Mouse (Mus musculus): Measurements from ENCODE around the gene Ccnl1. TPM values are rescaled to one million over a fixed set of nuclear protein-coding genes. Genes with fewer than 3 reads are reported as not detected.

Ccnl1 gene
- polyA plus RNA-seq, 1 experiment from 2014 or later = 105 TPM

GRCm38 (mm10) chr3:65905281-65906169 lies 52.5 kb downstream of the Ccnl1 start:
- Histone ChIP-seq H3K4me3 (ENCODE audit: low read depth, low read length) (no peak overlapping the region), H3K4me2 (ENCODE audit: low read depth, low read length) (no peak overlapping the region), H3K9ac (ENCODE audit: low read depth, low read length) (no peak overlapping the region), H3K36me3 (ENCODE audit: control insufficient read depth, insufficient read depth, low read length) (no peaks in the 10 kb centered on the region), H3K4me1 (ENCODE audit: control insufficient read depth, insufficient read depth, low read length) (peaks cover 15% of the 10 kb centered on the region; the same call in 1 of the 2 replicates), H3K27me3 (replicated peaks; ENCODE audit: control insufficient read depth, insufficient read depth, low read length) (no peaks in the 10 kb centered on the region), H3K27ac (replicated peaks; ENCODE audit: low read depth, low read length) (peak overlapping the region; percentile 30; the same call in 1 of the 2 replicates), H3K9me3 (ENCODE audit: control insufficient read depth, low read length) (no peaks in the 10 kb centered on the region)
- ATAC-seq (ENCODE audit: low read depth) = peak; percentile 30; the same call in 1 of the 2 replicates
- peak; percentile 27 for DNase-seq (ENCODE audit: low spot score)
- WGBS = 23% methylated on average over 7 of the region's 7 CpGs

DNA sequence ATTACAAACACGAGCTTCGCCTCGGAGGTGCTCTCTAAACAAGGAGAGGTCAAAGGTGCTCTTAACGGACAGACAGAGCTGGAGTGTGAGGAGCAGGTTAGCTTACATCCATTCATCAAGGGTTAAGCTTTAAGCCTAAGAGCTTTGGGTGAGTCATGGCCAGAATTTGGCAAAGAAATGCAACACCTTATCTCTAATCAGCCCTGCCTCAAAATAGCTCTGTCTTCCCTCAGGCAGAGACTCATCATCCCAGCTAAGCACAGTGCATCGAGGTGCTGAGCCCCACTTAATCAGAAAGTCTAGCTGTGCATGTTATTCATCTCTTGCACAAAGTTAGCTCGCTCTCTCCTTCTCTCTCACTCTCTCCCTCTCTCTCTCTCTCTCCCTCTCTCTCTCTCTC lies 53.3 kb downstream of the Ccnl1 start:
- H3K4me1 ChIP-seq (ENCODE audit: control insufficient read depth, insufficient read depth, low read length) = peaks cover 15% of the 10 kb centered on the region; the same call in 1 of the 2 replicates
- DNase-seq (ENCODE audit: low spot score) (peak; percentile 66), ATAC-seq (ENCODE audit: low read depth) (peak; percentile 50; the same call in 1 of the 2 replicates)
- H3K4me3 ChIP-seq (ENCODE audit: low read depth, low read length) = no peak overlapping the region
- H3K27ac ChIP-seq (replicated peaks; ENCODE audit: low read depth, low read length) = peak overlapping the region; percentile 42; the same call in 1 of the 2 replicates
- H3K36me3 ChIP-seq (ENCODE audit: control insufficient read depth, insufficient read depth, low read length) = no peaks in the 10 kb centered on the region
- H3K27me3 ChIP-seq (replicated peaks; ENCODE audit: control insufficient read depth, insufficient read depth, low read length) = no peaks in the 10 kb centered on the region
- H3K4me2 ChIP-seq (ENCODE audit: low read depth, low read length) = no peak overlapping the region
- WGBS = 9% methylated on average over 6 of the region's 6 CpGs
- H3K9me3 ChIP-seq (ENCODE audit: control insufficient read depth, low read length) = no peaks in the 10 kb centered on the region
- H3K9ac ChIP-seq (ENCODE audit: low read depth, low read length) = no peak overlapping the region

- ATAC-seq (ENCODE audit: low read depth) = peak; percentile 60
- peak; percentile 72 for DNase-seq (ENCODE audit: low spot score)
- Histone ChIP-seq H3K4me1 (ENCODE audit: control insufficient read depth, insufficient read depth, low read length) (peaks cover 15% of the 10 kb centered on the region; the same call in 1 of the 2 replicates), H3K36me3 (ENCODE audit: control insufficient read depth, insufficient read depth, low read length) (no peaks in the 10 kb centered on the region), H3K27me3 (replicated peaks; ENCODE audit: control insufficient read depth, insufficient read depth, low read length) (no peaks in the 10 kb centered on the region), H3K4me2 (ENCODE audit: low read depth, low read length) (no peak overlapping the region), H3K27ac (replicated peaks; ENCODE audit: low read depth, low read length) (peak overlapping the region; percentile 42; the same call in 1 of the 2 replicates), H3K9ac (ENCODE audit: low read depth, low read length) (no peak overlapping the region), H3K9me3 (ENCODE audit: control insufficient read depth, low read length) (no peaks in the 10 kb centered on the region), H3K4me3 (ENCODE audit: low read depth, low read length) (no peak overlapping the region)
- WGBS = 3% methylated on average over 4 of the region's 4 CpGs
Observed at GRCm38 (mm10) chr3:65904106-65904505, 53.9 kb downstream of the Ccnl1 start.

- DNase-seq (ENCODE audit: low spot score) (no peak), ATAC-seq (ENCODE audit: low read depth) (no peak; the same call in 1 of the 2 replicates)
- Histone ChIP-seq H3K4me1 (ENCODE audit: control insufficient read depth, insufficient read depth, low read length) (no peaks in the 10 kb centered on the region), H3K27ac (replicated peaks; ENCODE audit: low read depth, low read length) (no peak overlapping the region), H3K4me3 (ENCODE audit: low read depth, low read length) (no peak overlapping the region), H3K9ac (ENCODE audit: low read depth, low read length) (no peak overlapping the region), H3K36me3 (ENCODE audit: control insufficient read depth, insufficient read depth, low read length) (no peaks in the 10 kb centered on the region), H3K4me2 (ENCODE audit: low read depth, low read length) (no peak overlapping the region), H3K27me3 (replicated peaks; ENCODE audit: control insufficient read depth, insufficient read depth, low read length) (no peaks in the 10 kb centered on the region), H3K9me3 (ENCODE audit: control insufficient read depth, low read length) (no peaks in the 10 kb centered on the region)
- 56% methylated on average over 8 of the region's 8 CpGs for WGBS
Observed at GRCm38 (mm10) chr3:65898598-65899278, 59.3 kb downstream of the Ccnl1 start.

- no peaks in the 10 kb centered on the region for H3K9me3 ChIP-seq (ENCODE audit: control insufficient read depth, low read length)
- no peak overlapping the region for H3K4me3 ChIP-seq (ENCODE audit: low read depth, low read length)
- H3K4me2 ChIP-seq (ENCODE audit: low read depth, low read length) = no peak overlapping the region
- H3K4me1 ChIP-seq (ENCODE audit: control insufficient read depth, insufficient read depth, low read length) = no peaks in the 10 kb centered on the region
- 50% methylated on average over 3 of the region's 3 CpGs for WGBS
- DNase-seq (ENCODE audit: low spot score) (no peak), ATAC-seq (ENCODE audit: low read depth) (no peak)
- no peak overlapping the region for H3K9ac ChIP-seq (ENCODE audit: low read depth, low read length)
- no peaks in the 10 kb centered on the region for H3K27me3 ChIP-seq (replicated peaks; ENCODE audit: control insufficient read depth, insufficient read depth, low read length)
- no peak overlapping the region for H3K27ac ChIP-seq (replicated peaks; ENCODE audit: low read depth, low read length)
- H3K36me3 ChIP-seq (ENCODE audit: control insufficient read depth, insufficient read depth, low read length) = no peaks in the 10 kb centered on the region
Observed at GRCm38 (mm10) chr3:65897233-65897993, 60.6 kb downstream of the Ccnl1 start.
